Mouse (Mus musculus): Measurements from ENCODE around the gene Gm42688. TPM values are rescaled to one million over a fixed set of nuclear protein-coding genes. Genes with fewer than 3 reads are reported as not detected.

The Gm42688 gene
- polyA plus RNA-seq, 1 experiment, result 0.27 TPM

DNA sequence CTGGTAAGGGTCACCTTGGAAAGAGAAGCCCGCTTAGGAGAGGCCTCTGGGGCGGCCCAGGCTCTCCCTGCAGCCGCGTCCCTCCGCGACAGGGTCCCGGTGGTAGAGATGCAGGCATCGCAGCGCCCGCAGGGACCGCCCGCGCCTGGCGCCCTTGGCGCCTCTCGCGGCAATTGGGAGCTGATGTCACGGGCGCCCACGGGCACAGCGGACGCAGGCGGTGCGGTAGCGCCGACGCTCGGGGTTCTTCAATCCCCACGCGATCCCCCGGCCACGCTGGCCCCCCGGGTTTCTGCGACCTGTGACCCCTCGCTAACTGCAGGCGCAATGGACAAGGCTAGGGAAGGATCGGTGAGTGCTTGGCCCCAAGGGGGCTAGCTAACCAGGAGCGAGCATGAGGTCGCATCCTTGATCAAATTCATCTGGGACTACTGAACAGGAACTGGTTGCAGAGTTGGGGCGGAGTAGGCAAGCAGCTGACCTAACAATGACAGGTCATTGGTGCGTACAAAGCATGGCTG lies 40.9 kb downstream of the Gm42688 start:
- Histone ChIP-seq H3K27me3 (ENCODE audit: control insufficient read depth) (peaks cover 61% of the 10 kb centered on the region), H3K4me3 (replicated peaks) (no peak overlapping the region), H3K9me3 (ENCODE audit: control insufficient read depth, low read length) (no peaks in the 10 kb centered on the region), H3K4me1 (ENCODE audit: control insufficient read depth) (peaks cover 12% of the 10 kb centered on the region), H3K36me3 (ENCODE audit: control insufficient read depth) (no peaks in the 10 kb centered on the region; the same call in 1 of the 2 replicates)
- TF ChIP-seq TAL1 (IDR thresholded peaks at IDR 0.05; ENCODE audit: low read length) (no peak), GATA1 (IDR thresholded peaks at IDR 0.05; ENCODE audit: low read length) (no peak)

DNA sequence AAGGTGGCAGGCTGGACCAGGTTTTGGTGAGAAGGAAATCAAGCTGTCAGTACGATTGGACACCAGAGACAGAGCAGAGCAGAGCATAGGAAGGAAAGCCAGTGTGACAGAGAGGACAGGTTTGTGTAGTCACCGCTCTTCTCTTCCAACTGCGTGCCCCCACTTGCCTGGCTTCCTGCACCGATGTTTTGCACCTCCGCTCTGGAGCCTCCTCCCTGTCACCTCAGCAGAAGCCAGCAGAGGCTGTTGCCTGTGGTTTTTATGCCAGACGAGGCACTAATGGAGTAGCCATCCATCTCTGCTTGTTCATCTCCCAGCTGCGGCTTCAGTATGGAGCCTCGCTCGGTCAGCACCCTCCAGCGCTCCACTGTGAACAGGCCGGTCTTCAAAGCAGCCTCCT lies 41.5 kb downstream of the Gm42688 start:
- peaks cover 55% of the 10 kb centered on the region for H3K27me3 ChIP-seq (ENCODE audit: control insufficient read depth)
- H3K9me3 ChIP-seq (ENCODE audit: control insufficient read depth, low read length), result no peaks in the 10 kb centered on the region
- no peaks in the 10 kb centered on the region; the same call in 1 of the 2 replicates for H3K36me3 ChIP-seq (ENCODE audit: control insufficient read depth)
- H3K4me3 ChIP-seq (replicated peaks), result no peak overlapping the region
- TF ChIP-seq GATA1 (IDR thresholded peaks at IDR 0.05; ENCODE audit: low read length), result no peak
- no peak for TF ChIP-seq TAL1 (IDR thresholded peaks at IDR 0.05; ENCODE audit: low read length)
- H3K4me1 ChIP-seq (ENCODE audit: control insufficient read depth), result peaks cover 5% of the 10 kb centered on the region

DNA sequence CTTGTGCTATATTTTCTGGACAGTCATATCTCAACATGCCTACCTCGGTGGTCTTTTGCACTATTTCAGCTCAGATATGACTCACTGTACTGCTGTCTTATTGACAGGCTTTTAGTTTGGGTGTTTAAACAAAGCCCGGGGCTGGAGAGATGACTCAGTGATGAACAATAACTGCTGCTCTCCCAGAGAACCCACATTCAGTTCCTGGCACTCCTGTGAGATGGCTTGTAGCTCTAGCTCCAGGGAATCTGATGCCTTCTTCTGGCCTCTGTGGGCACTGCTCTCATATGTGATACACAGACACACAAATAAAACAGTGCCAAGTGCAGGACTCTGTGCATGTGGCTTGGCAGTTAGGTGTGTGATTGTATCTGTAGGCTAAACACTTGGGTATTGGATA lies 43.8 kb downstream of the Gm42688 start:
- H3K9me3 ChIP-seq (ENCODE audit: control insufficient read depth, low read length), result no peaks in the 10 kb centered on the region
- H3K36me3 ChIP-seq (ENCODE audit: control insufficient read depth), result peaks cover 7% of the 10 kb centered on the region; the same call in 1 of the 2 replicates
- H3K4me1 ChIP-seq (ENCODE audit: control insufficient read depth), result peaks cover 3% of the 10 kb centered on the region
- no peak for TF ChIP-seq GATA1 (IDR thresholded peaks at IDR 0.05; ENCODE audit: low read length)
- TF ChIP-seq TAL1 (IDR thresholded peaks at IDR 0.05; ENCODE audit: low read length), result no peak
- no peak overlapping the region for H3K4me3 ChIP-seq (replicated peaks)
- peaks cover 35% of the 10 kb centered on the region for H3K27me3 ChIP-seq (ENCODE audit: control insufficient read depth)

DNA sequence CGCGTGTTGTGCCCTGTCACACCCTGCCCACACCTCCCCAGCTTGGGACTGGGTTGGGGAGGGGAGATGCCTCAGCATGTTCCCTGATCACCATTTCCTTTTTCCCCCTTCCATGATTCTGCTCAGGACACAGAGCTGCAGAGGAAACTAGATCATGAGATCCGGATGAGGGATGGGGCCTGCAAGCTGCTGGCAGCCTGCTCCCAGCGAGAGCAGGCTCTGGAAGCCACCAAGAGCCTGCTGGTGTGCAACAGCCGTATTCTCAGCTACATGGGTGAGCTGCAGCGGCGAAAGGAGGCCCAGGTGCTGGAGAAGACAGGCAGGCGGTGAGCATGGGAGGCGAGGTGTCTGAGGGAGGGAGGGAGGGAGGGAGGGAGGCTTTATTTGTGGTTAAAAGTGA lies 44.4 kb downstream of the Gm42688 start:
- no peak for TF ChIP-seq GATA1 (IDR thresholded peaks at IDR 0.05; ENCODE audit: low read length)
- TF ChIP-seq TAL1 (IDR thresholded peaks at IDR 0.05; ENCODE audit: low read length), result no peak
- no peaks in the 10 kb centered on the region for H3K9me3 ChIP-seq (ENCODE audit: control insufficient read depth, low read length)
- H3K4me3 ChIP-seq (replicated peaks), result no peak overlapping the region
- peaks cover 33% of the 10 kb centered on the region for H3K27me3 ChIP-seq (ENCODE audit: control insufficient read depth)
- H3K36me3 ChIP-seq (ENCODE audit: control insufficient read depth), result peaks cover 7% of the 10 kb centered on the region; the same call in 1 of the 2 replicates
- peaks cover 3% of the 10 kb centered on the region for H3K4me1 ChIP-seq (ENCODE audit: control insufficient read depth)

DNA sequence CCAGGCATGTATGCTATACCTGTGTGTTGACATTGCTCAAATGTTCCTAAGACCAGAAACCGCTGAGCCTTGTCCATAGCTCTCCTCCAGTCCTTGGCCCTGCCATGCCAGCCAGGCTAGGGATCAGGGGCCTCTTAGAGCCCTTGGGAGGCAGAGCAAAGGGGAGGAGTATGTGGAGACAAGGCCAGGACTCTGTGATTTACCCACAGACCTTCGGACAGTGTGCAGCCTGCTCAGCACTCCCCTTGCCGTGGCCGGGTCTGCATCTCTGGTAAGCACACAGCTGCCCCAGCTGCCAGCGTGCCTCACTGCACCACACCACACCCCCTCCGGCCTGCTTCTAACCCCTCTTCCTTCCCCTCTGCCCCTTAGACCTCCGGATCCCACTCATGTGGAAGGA lies 45.9 kb downstream of the Gm42688 start:
- no peak for TF ChIP-seq TAL1 (IDR thresholded peaks at IDR 0.05; ENCODE audit: low read length)
- Histone ChIP-seq H3K4me3 (replicated peaks) (no peak overlapping the region), H3K9me3 (ENCODE audit: control insufficient read depth, low read length) (no peaks in the 10 kb centered on the region), H3K27me3 (ENCODE audit: control insufficient read depth) (peaks cover 22% of the 10 kb centered on the region), H3K4me1 (ENCODE audit: control insufficient read depth) (peaks cover 3% of the 10 kb centered on the region), H3K36me3 (ENCODE audit: control insufficient read depth) (peaks cover 10% of the 10 kb centered on the region; the same call in 1 of the 2 replicates)

DNA sequence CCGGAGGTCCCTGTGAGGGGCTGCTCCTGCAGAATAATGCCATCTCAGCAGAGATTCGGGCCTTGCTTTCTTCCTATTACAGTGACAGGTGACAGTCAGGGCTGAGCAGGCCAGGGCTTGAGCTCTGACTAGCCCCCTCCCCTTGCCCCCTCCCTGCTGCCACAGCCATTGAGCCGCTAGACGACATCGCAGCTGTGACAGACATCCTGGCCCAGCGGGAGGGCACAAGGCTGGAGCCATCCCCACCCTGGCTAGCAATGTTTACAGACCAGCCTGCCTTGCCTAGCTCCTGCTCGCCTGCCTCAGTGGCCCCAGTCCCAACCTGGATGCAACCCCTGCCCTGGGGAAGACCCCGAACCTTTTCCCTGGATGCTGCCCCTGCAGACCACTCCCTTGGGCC lies 50.3 kb downstream of the Gm42688 start:
- H3K27me3 ChIP-seq (ENCODE audit: control insufficient read depth), result peaks cover 43% of the 10 kb centered on the region
- H3K4me3 ChIP-seq (replicated peaks), result no peak overlapping the region
- H3K4me1 ChIP-seq (ENCODE audit: control insufficient read depth), result peaks cover 14% of the 10 kb centered on the region
- TF ChIP-seq GATA1 (IDR thresholded peaks at IDR 0.05; ENCODE audit: low read length), result no peak
- no peak for TF ChIP-seq TAL1 (IDR thresholded peaks at IDR 0.05; ENCODE audit: low read length)
- H3K36me3 ChIP-seq (ENCODE audit: control insufficient read depth), result peaks cover 10% of the 10 kb centered on the region; the same call in 1 of the 2 replicates
- no peaks in the 10 kb centered on the region for H3K9me3 ChIP-seq (ENCODE audit: control insufficient read depth, low read length)

DNA sequence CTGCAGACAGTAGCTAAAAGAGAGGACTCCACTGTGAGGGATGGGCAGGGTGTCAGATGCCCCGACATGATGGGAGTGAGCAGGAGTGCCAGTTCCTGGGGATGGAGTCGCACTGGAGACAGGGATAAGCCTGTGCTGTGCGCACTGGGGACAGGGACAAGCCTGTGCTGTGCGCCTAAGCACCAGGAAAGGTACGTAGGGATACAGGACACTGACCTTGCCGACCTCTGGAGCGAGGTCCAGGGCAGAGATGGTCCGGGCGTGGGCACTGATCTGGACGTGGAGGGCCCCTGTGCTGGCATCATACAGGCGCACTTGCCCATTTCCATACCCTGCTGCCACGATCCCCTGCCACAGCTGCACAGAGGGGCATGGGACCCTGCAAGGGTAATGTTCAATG lies 51.6 kb downstream of the Gm42688 start:
- Histone ChIP-seq H3K27me3 (ENCODE audit: control insufficient read depth) (peaks cover 47% of the 10 kb centered on the region), H3K4me3 (replicated peaks) (no peak overlapping the region), H3K36me3 (ENCODE audit: control insufficient read depth) (peaks cover 9% of the 10 kb centered on the region; the same call in 1 of the 2 replicates), H3K4me1 (ENCODE audit: control insufficient read depth) (peaks cover 14% of the 10 kb centered on the region), H3K9me3 (ENCODE audit: control insufficient read depth, low read length) (no peaks in the 10 kb centered on the region)
- TF ChIP-seq TAL1 (IDR thresholded peaks at IDR 0.05; ENCODE audit: low read length) (no peak), GATA1 (IDR thresholded peaks at IDR 0.05; ENCODE audit: low read length) (no peak)

DNA sequence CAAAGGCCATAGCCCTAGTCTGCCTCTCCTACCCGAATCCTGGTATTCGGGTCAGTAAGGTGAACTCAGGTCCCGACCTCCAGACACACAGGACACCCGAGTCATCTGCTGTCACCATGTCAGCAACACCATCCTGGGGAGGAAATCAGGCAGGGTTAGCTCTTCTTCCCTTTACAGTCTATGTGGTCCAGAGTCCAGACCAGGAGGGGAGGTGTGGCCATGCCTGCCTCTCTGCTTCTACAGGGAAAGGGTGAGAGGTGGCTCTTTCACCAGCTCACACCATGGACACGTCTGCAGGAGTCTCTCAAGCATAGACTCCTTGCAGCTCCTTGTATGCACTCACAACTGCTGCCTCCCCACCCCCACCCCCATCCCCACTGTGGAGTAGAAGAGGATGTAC lies 52.1 kb downstream of the Gm42688 start:
- peaks cover 7% of the 10 kb centered on the region; the same call in 1 of the 2 replicates for H3K36me3 ChIP-seq (ENCODE audit: control insufficient read depth)
- no peak overlapping the region for H3K4me3 ChIP-seq (replicated peaks)
- TF ChIP-seq GATA1 (IDR thresholded peaks at IDR 0.05; ENCODE audit: low read length) (no peak), TAL1 (IDR thresholded peaks at IDR 0.05; ENCODE audit: low read length) (no peak)
- H3K9me3 ChIP-seq (ENCODE audit: control insufficient read depth, low read length), result no peaks in the 10 kb centered on the region
- peaks cover 14% of the 10 kb centered on the region for H3K4me1 ChIP-seq (ENCODE audit: control insufficient read depth)
- peaks cover 47% of the 10 kb centered on the region for H3K27me3 ChIP-seq (ENCODE audit: control insufficient read depth)

DNA sequence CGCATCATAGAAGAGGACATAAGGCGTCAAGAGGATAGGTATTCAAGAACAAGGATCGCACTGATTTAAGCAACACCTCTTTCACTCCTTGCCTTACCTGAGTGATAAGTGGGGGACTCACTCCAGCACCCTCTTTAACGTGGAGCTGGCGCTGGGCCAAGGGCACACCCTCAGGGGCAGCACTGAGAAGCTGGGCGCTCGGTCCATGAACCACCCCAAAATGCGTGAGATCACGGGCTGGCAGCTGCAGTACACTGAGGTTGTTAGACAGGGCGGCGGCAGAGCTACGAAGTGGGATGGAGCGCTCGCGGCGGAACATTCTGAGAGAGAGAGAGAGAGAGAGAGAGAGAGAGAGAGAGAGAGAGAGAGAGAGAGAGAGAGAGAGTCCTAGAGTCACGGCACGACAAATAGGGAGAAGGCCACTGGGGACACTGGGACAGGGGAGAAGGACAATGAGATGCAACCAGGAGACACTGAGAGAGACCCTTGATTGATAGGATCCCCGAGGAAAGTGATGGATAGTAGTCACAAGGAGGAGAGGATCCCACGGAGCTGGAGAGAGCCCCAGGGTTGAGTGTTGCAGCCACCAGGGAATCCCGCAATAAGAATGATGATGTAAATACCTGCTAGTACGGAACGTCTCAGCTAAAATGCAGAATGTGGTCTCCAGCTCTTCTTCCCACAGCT lies 54.3 kb downstream of the Gm42688 start:
- Histone ChIP-seq H3K36me3 (ENCODE audit: control insufficient read depth) (peaks cover 3% of the 10 kb centered on the region; the same call in 1 of the 2 replicates), H3K27me3 (ENCODE audit: control insufficient read depth) (peaks cover 57% of the 10 kb centered on the region), H3K9me3 (ENCODE audit: control insufficient read depth, low read length) (no peaks in the 10 kb centered on the region), H3K4me3 (replicated peaks) (peak overlapping the region; percentile 60), H3K4me1 (ENCODE audit: control insufficient read depth) (peaks cover 14% of the 10 kb centered on the region)
- TF ChIP-seq GATA1 (IDR thresholded peaks at IDR 0.05; ENCODE audit: low read length) (no peak), TAL1 (IDR thresholded peaks at IDR 0.05; ENCODE audit: low read length) (no peak)
